Mouse (Mus musculus) mesoderm, embryonic 11.5 days (tissue): ENCODE measurements at regions not wholly inside any gene's neighbourhood (a gene's known extent, or its start where the extent isn't known, plus 50 kb on each side); places are given as distances from the start of the nearest gene placed in this dataset.

ENCODE experiments used
- DNase-seq: peaks from one replicate; pipeline ENCODE4 v3.0.0-alpha.2; 2012; ENCODE audit warnings: low read depth, low spot score

GRCm38 (mm10) chr3:144378524-144379225 lies 173.7 kb upstream of the Lmo4 start:
- DNase-seq, result no peak

GRCm38 (mm10) chr3:144377626-144378523 lies 172.9 kb upstream of the Lmo4 start:
- DNase-seq, result peak; percentile 49

- no peak for DNase-seq
Measured at GRCm38 (mm10) chr3:144376463-144377402, 171.7 kb upstream of the Lmo4 start.

GRCm38 (mm10) chr3:144375725-144376412 lies 170.8 kb upstream of the Lmo4 start:
- no peak for DNase-seq

- no peak for DNase-seq
Measured at GRCm38 (mm10) chr3:144368300-144368699, 163.3 kb upstream of the Lmo4 start.

- no peak for DNase-seq
Measured at GRCm38 (mm10) chr3:144367766-144368116, 162.7 kb upstream of the Lmo4 start.

- DNase-seq, result peak; percentile 65
Measured at GRCm38 (mm10) chr3:144366976-144367765, 162.2 kb upstream of the Lmo4 start.

- DNase-seq, result peak; percentile 49
Measured at GRCm38 (mm10) chr3:144365894-144366293, 160.9 kb upstream of the Lmo4 start.

GRCm38 (mm10) chr3:144362472-144362871 lies 157.5 kb upstream of the Lmo4 start:
- no peak for DNase-seq

- DNase-seq, result no peak
Measured at GRCm38 (mm10) chr3:144361203-144361978, 156.4 kb upstream of the Lmo4 start.

- no peak for DNase-seq
Measured at GRCm38 (mm10) chr3:144356948-144357295, 151.9 kb upstream of the Lmo4 start.

GRCm38 (mm10) chr3:144356103-144356947 lies 151.3 kb upstream of the Lmo4 start:
- DNase-seq, result no peak

GRCm38 (mm10) chr3:144352559-144352958 lies 147.5 kb upstream of the Lmo4 start:
- DNase-seq, result no peak

GRCm38 (mm10) chr3:144348431-144348830 lies 143.4 kb upstream of the Lmo4 start:
- no peak for DNase-seq

- DNase-seq, result no peak
Measured at GRCm38 (mm10) chr3:144335237-144335636, 130.2 kb upstream of the Lmo4 start.

- no peak for DNase-seq
Measured at GRCm38 (mm10) chr3:144334201-144334600, 129.2 kb upstream of the Lmo4 start.

GRCm38 (mm10) chr3:144332353-144332752 lies 127.3 kb upstream of the Lmo4 start:
- peak; percentile 41 for DNase-seq

- no peak for DNase-seq
Measured at GRCm38 (mm10) chr3:144329117-144329516, 124.1 kb upstream of the Lmo4 start.
